Mouse (Mus musculus): ENCODE results near the gene Srm. TPM values are rescaled to one million over a fixed set of nuclear protein-coding genes. Genes with fewer than 3 reads are reported as not detected.

Gene Srm
- polyA plus RNA-seq, 1 experiment, result 282 TPM

- H3K79me2 ChIP-seq (ENCODE audit: control insufficient read depth, insufficient read depth), result no peaks in the 10 kb centered on the region
- peaks cover 31% of the 10 kb centered on the region for H3K36me3 ChIP-seq (ENCODE audit: control insufficient read depth, insufficient read depth)
- H3ac ChIP-seq (ENCODE audit: control insufficient read depth, insufficient read length, low read depth), result no peak overlapping the region
- H3K4me3 ChIP-seq (ENCODE audit: insufficient read depth, poor library complexity, severe bottlenecking), result no peak overlapping the region
- TF ChIP-seq CTCF (IDR thresholded peaks at IDR 0.05; ENCODE audit: control insufficient read depth, insufficient read depth, insufficient read length), result peak; percentile 54
- TF ChIP-seq MAX (IDR thresholded peaks at IDR 0.05), result no peak
- TF ChIP-seq MYOD1 (IDR thresholded peaks at IDR 0.05; ENCODE audit: control insufficient read depth, insufficient read length, low read depth), result no peak
- TF ChIP-seq MYOG (IDR thresholded peaks at IDR 0.05; ENCODE audit: control insufficient read depth, extremely low read depth, insufficient read length), result no peak
- H3K27me3 ChIP-seq (ENCODE audit: control insufficient read depth, insufficient read depth, insufficient read length), result no peaks in the 10 kb centered on the region
- no peaks in the 10 kb centered on the region for H3K79me3 ChIP-seq (ENCODE audit: low read depth)
Measured at GRCm38 (mm10) chr4:148607758-148608157, 16.5 kb downstream of the Srm start.

- Histone ChIP-seq H3K4me3 (ENCODE audit: insufficient read depth, poor library complexity, severe bottlenecking) (no peak overlapping the region), H3ac (ENCODE audit: control insufficient read depth, insufficient read length, low read depth) (no peak overlapping the region), H3K79me3 (ENCODE audit: low read depth) (peaks cover 5% of the 10 kb centered on the region), H3K79me2 (ENCODE audit: control insufficient read depth, insufficient read depth) (peaks cover 17% of the 10 kb centered on the region), H3K36me3 (ENCODE audit: control insufficient read depth, insufficient read depth) (peaks cover 51% of the 10 kb centered on the region), H3K27me3 (ENCODE audit: control insufficient read depth, insufficient read depth, insufficient read length) (no peaks in the 10 kb centered on the region)
- TF ChIP-seq MYOD1 (IDR thresholded peaks at IDR 0.05; ENCODE audit: control insufficient read depth, insufficient read length, low read depth) (no peak), CEBPB (IDR thresholded peaks at IDR 0.05; ENCODE audit: low read depth) (no peak), USF1 (IDR thresholded peaks at IDR 0.05; ENCODE audit: low read depth) (no peak), FOSL1 (IDR thresholded peaks at IDR 0.05; ENCODE audit: insufficient read depth, low read length, poor library complexity, severe bottlenecking) (no peak), MAX (IDR thresholded peaks at IDR 0.05) (no peak), CTCF (IDR thresholded peaks at IDR 0.05; ENCODE audit: control insufficient read depth, insufficient read depth, insufficient read length) (no peak), MYOG (IDR thresholded peaks at IDR 0.05; ENCODE audit: control insufficient read depth, extremely low read depth, insufficient read length) (no peak)
Measured at GRCm38 (mm10) chr4:148609805-148610204, 18.5 kb downstream of the Srm start.

GRCm38 (mm10) chr4:148610631-148611364, 19.5 kb downstream of the Srm start:
- Histone ChIP-seq H3K4me3 (ENCODE audit: insufficient read depth, poor library complexity, severe bottlenecking) (no peak overlapping the region), H3K27me3 (ENCODE audit: control insufficient read depth, insufficient read depth, insufficient read length) (no peaks in the 10 kb centered on the region), H3ac (ENCODE audit: control insufficient read depth, insufficient read length, low read depth) (no peak overlapping the region), H3K36me3 (ENCODE audit: control insufficient read depth, insufficient read depth) (peaks cover 61% of the 10 kb centered on the region), H3K79me3 (ENCODE audit: low read depth) (peaks cover 8% of the 10 kb centered on the region), H3K79me2 (ENCODE audit: control insufficient read depth, insufficient read depth) (peaks cover 27% of the 10 kb centered on the region)
- TF ChIP-seq USF1 (IDR thresholded peaks at IDR 0.05; ENCODE audit: low read depth), result no peak
- no peak for TF ChIP-seq CEBPB (IDR thresholded peaks at IDR 0.05; ENCODE audit: low read depth)
- TF ChIP-seq MYOG (IDR thresholded peaks at IDR 0.05; ENCODE audit: control insufficient read depth, extremely low read depth, insufficient read length), result no peak
- TF ChIP-seq MYOD1 (IDR thresholded peaks at IDR 0.05; ENCODE audit: control insufficient read depth, insufficient read length, low read depth), result no peak
- no peak for TF ChIP-seq MAX (IDR thresholded peaks at IDR 0.05)
- TF ChIP-seq CTCF (IDR thresholded peaks at IDR 0.05; ENCODE audit: control insufficient read depth, insufficient read depth, insufficient read length), result no peak
- TF ChIP-seq FOSL1 (IDR thresholded peaks at IDR 0.05; ENCODE audit: insufficient read depth, low read length, poor library complexity, severe bottlenecking), result no peak

GRCm38 (mm10) chr4:148612557-148612956, 21.3 kb downstream of the Srm start:
- Histone ChIP-seq H3K79me2 (ENCODE audit: control insufficient read depth, insufficient read depth) (peaks cover 45% of the 10 kb centered on the region), H3K79me3 (ENCODE audit: low read depth) (peaks cover 14% of the 10 kb centered on the region), H3K27me3 (ENCODE audit: control insufficient read depth, insufficient read depth, insufficient read length) (no peaks in the 10 kb centered on the region), H3ac (ENCODE audit: control insufficient read depth, insufficient read length, low read depth) (no peak overlapping the region), H3K4me3 (ENCODE audit: insufficient read depth, poor library complexity, severe bottlenecking) (no peak overlapping the region), H3K36me3 (ENCODE audit: control insufficient read depth, insufficient read depth) (peaks cover 79% of the 10 kb centered on the region)
- TF ChIP-seq MYOG (IDR thresholded peaks at IDR 0.05; ENCODE audit: control insufficient read depth, extremely low read depth, insufficient read length) (no peak), FOSL1 (IDR thresholded peaks at IDR 0.05; ENCODE audit: insufficient read depth, low read length, poor library complexity, severe bottlenecking) (no peak), MYOD1 (IDR thresholded peaks at IDR 0.05; ENCODE audit: control insufficient read depth, insufficient read length, low read depth) (no peak), CEBPB (IDR thresholded peaks at IDR 0.05; ENCODE audit: low read depth) (no peak), CTCF (IDR thresholded peaks at IDR 0.05; ENCODE audit: control insufficient read depth, insufficient read depth, insufficient read length) (no peak), USF1 (IDR thresholded peaks at IDR 0.05; ENCODE audit: low read depth) (no peak), MAX (IDR thresholded peaks at IDR 0.05) (no peak)

DNA sequence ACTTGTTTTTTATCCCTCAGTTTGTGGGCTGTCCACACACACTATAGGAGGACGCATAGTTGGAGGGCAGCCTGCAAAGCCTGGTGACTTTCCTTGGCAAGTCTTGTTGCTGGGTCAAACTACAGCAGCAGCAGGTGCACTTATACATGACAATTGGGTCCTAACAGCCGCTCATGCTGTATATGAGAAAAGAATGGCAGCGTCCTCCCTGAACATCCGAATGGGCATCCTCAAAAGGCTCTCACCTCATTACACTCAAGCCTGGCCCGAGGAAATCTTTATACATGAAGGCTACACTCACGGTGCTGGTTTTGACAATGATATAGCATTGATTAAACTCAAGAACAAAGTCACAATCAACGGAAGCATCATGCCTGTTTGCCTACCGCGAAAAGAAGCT, 22.4 kb downstream of the Srm start:
- H3K36me3 ChIP-seq (ENCODE audit: control insufficient read depth, insufficient read depth), result peaks cover 88% of the 10 kb centered on the region
- H3K4me3 ChIP-seq (ENCODE audit: insufficient read depth, poor library complexity, severe bottlenecking), result no peak overlapping the region
- peaks cover 56% of the 10 kb centered on the region for H3K79me2 ChIP-seq (ENCODE audit: control insufficient read depth, insufficient read depth)
- TF ChIP-seq FOSL1 (IDR thresholded peaks at IDR 0.05; ENCODE audit: insufficient read depth, low read length, poor library complexity, severe bottlenecking), result no peak
- no peak for TF ChIP-seq MYOD1 (IDR thresholded peaks at IDR 0.05; ENCODE audit: control insufficient read depth, insufficient read length, low read depth)
- TF ChIP-seq USF1 (IDR thresholded peaks at IDR 0.05; ENCODE audit: low read depth), result no peak
- TF ChIP-seq MAX (IDR thresholded peaks at IDR 0.05), result no peak
- no peak for TF ChIP-seq CTCF (IDR thresholded peaks at IDR 0.05; ENCODE audit: control insufficient read depth, insufficient read depth, insufficient read length)
- no peak for TF ChIP-seq CEBPB (IDR thresholded peaks at IDR 0.05; ENCODE audit: low read depth)
- no peak for TF ChIP-seq MYOG (IDR thresholded peaks at IDR 0.05; ENCODE audit: control insufficient read depth, extremely low read depth, insufficient read length)
- H3ac ChIP-seq (ENCODE audit: control insufficient read depth, insufficient read length, low read depth), result no peak overlapping the region
- H3K27me3 ChIP-seq (ENCODE audit: control insufficient read depth, insufficient read depth, insufficient read length), result no peaks in the 10 kb centered on the region
- peaks cover 14% of the 10 kb centered on the region for H3K79me3 ChIP-seq (ENCODE audit: low read depth)
